Mouse (Mus musculus) urinary bladder, postnatal 10 days (tissue): ENCODE data around the gene Slc3a1.

Experiments used
- DNase-seq: peaks from one replicate; pipeline ENCODE4 v3.0.0; 2022; ENCODE audit warnings: low spot score

The Slc3a1 gene

DNA sequence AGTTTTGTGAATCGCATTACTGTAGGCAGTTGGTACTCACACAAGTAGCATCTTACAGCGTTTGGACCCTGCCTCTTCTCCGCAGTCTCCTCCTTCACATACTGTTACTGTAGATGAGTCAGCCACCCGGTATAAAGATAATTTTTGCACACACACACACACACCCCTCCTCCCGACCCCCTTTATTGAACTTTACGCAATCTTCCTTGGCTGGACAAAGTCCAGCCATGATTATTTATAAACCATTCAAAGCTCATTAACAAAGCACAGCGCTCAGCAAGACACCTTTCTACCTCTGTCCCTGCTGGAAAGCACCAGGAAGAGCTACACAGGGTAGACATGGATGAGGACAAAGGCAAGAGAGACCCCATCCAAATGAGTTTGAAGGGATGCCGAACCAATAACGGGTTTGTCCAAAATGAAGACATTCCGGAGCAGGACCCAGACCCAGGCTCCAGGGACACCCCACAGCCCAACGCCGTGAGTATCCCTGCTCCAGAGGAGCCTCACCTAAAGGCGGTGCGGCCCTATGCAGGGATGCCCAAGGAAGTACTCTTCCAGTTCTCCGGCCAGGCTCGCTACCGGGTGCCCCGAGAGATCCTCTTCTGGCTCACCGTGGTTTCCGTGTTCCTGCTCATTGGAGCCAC is at the start of gene Slc3a1:
Slc3a1 (plus strand) TSS at position 284 of the 647 bp plus-strand sequence.
- DNase-seq, result no peak

DNA sequence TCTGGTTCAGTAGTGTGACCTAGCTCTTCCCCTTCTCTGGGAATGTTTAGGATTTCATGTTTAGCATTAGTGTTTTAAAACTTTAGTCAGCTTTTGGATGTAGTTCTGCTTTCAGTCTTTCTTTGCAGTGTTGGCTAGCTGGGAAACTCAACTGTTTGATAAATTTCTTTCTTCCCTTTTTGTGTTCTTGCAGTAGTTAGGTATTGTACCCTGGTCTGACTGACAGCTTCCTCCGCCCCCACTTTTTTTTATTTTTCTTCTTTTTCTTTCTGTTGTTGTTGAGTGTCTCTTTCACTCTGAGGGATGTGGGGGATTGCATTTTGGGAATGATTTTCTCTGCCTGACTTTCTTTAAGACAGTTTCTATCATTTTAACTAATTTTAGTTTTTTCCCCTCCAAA is 46.5 kb upstream of the Slc3a1 start:
- DNase-seq, result no peak

DNA sequence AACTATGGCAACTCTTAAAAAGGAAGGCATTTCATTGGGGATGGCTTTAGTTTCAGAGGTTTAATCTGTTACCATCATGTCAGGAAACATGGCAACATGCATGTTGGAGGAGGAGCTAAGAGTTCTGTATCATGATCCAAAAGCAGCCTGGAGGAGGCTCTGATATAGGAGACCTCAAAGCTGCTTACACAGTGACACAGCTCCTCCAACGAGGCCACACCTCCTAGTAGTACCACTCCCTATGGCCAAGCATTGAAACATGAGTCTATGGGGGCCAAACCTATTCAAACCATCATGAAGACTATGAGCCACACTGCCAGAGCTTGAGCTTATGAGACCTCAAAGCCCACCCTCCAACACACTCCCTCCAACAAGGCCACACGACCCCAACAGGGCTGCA is 45.4 kb upstream of the Slc3a1 start:
- DNase-seq, result no peak

DNA sequence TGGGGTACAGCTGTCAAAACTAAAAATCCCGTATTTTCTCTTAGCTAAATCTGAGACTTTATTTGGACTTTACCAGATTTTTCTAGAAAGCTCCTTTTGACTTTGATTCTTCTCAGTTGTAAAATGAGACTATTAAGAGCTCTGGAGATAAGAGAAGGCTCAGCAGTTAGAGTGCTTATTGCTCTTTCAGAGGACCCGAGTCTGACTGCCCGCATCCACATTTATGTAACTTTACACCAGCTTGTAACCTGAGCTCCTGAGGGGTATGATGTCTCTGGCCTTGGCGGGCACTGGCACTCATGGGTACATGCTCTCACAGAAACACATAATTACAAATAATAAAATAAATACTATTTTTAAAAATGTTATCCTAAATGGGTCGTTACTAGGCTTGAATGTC is 41.8 kb upstream of the Slc3a1 start:
- no peak for DNase-seq

DNA sequence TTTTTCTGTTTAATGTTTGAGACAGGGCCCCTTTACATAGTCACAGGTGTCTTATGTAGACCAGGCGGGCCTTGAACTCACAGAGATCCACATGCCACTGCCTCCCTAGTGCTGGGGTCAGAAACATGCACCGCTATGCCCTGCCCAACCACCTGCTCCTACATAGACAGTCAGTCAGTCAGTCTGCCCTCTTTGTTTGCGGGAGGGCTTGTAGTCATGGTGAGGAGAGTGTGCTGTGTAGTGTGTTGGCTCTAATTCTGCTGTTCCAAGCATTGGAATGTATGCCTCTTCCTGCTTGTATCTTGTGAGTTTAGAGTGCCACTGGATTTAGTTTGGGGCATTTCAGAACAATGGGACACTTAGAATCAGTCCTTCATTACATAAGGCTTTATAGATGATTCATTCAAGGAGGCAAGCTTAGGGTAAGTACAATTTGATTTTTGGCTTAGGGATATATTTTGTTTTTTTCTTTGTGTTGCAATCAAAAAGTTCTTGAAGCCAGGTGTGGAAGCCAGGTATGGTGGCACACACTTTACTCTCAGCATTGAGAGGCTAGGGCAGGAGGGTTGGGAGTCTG is 40.3 kb upstream of the Slc3a1 start:
- no peak for DNase-seq

DNA sequence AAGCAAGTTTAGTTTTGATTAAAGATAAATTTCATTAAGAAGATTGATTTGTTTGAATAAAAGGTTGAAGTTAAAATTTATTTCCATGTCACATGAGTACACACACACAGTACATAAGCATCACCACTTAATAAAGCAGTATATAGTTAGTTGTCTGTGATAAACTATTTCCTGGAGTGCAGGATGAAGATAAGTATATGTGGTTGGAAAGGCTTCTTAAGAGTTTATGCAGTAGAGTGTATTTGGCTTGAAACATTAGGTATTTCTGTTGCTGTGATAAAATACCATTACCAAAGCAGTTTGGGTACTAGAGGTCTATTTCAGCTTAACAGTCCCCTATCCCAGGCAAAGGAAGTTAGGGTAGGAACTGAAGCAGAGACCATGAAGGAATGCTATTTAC is 39.7 kb upstream of the Slc3a1 start:
- no peak for DNase-seq

DNA sequence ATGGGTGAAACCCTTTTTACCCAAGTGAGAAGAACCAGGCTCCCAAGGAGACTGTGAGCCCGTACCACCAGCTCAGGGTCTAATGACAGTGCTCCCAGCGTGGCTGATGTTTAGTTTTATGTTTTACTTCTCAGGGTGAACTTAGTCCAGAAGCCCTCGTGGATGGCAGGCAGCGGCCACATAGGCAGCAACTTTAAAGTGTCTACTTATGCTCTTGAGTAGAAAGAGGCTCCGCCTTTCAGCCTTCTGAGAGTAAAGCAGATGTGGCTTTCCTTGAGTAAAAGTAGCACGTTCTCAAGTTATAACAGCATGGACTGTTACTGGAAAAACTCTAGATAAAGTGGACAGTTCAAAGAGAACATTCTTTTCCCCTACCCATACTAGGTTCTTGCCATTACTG is 32.3 kb upstream of the Slc3a1 start:
- no peak for DNase-seq

DNA sequence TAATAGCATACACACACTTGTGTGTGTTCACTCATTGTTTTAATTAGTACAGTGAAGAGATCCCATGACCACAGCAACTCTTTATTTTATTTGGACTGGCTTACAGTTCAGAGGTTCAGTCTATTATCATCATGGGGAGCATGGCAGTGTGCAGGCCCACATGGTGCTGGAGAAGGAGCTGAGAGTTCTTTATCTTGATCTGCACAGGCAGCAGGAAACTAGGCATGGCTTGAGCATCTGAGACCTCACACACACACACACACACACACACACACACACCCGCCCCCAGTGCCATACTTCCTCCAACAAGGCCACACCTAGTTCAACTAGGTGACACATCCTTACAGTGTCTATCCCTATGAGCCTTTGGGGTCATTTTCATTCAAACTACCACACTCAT is 30.5 kb upstream of the Slc3a1 start:
- no peak for DNase-seq

DNA sequence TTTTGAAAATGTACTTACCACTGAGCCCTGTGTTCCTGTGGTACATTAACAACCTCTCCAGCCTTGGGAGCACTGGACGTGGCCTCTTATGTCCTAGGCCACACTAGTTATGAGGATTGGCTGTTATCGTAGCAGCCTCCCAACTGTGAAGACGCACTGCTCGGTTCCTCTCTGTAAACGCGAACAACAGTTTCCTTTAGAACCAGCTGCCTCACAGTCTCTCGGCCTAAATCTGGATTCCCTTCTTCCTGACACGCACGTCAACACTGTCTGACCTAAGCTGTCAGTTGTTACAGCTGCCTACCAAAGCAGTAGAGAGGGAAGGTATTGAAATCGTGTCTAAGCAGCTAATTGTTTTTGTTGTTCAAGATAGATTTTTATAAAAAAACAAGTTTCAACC is 28.5 kb upstream of the Slc3a1 start:
- no peak for DNase-seq

DNA sequence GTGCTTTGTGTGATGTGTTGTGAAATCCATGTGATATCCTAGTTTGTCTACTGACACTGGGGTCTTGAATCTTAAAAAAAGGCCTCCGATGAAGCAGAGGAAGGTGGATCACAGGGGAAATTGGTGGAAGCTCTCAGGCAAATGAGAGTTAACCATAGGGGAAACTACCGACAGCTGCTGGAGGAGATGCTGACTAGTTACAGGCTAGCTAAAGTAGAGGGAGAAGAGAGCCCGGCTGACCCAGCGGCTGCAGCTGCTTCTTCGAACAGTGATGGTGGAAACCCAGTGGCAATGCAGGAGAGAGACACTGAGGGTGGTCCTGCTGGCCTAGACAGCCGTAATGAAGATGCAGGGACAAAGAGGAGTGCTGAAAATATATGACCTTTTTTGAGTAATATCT is 14.7 kb upstream of the Slc3a1 start:
- DNase-seq, result no peak

DNA sequence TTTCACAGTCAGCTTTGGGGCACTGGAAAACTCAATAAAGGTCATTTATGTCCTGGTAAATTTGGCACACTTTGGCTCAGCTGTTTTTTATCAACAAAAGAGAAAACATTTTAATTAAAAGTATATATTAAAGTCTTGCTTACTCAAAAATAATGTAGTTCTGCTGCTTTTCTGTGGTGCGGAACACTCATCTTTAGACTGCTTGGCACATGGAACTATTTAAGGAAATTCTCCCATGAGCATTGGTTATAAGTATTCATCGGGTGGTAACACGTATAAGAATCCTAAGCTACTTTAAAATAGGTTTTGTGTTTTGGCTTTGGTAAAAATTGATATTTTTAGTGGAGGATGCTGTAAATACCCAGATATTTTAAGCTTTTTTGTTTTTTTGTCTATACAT is 13.5 kb upstream of the Slc3a1 start:
- DNase-seq, result no peak

DNA sequence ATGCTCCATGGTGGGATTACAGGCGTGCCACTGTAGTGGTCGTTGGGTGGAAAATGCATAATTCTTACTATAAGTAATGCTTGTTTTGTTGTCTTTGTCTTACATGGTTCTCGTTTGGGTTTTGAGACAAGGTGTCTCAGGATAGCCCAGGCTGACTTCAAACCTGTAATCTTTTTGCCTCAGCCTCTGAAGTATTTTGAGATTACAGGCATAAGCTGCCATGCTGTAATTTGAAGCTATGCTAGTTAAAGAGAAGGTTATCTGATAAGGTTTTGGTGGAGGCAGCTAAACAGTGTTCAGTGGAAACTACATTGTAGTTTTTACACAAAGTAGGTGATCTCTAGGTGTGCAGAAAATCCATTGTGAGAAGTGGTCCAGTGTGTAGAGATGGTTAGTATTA is 9.8 kb upstream of the Slc3a1 start:
- no peak for DNase-seq

DNA sequence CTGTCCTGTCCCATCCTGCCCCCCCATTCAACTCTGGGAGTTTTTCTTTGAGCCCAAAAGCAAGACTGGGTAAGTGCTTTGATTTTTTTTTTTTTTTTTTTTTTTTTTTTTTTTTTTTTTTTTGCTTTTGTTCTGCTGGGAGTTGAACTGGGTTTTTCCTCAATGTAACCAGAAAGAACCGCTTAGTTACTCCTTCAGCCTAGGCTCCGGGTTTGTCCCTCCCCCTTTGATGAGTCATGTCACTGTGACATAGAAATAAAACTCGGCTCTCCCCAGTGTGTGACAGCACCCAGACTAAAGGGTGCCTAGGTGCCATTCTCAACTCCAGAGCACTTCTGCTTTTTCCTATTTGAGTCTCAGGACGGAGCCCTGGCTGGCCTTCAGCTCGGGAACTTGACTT is 9.4 kb upstream of the Slc3a1 start:
- no peak for DNase-seq

DNA sequence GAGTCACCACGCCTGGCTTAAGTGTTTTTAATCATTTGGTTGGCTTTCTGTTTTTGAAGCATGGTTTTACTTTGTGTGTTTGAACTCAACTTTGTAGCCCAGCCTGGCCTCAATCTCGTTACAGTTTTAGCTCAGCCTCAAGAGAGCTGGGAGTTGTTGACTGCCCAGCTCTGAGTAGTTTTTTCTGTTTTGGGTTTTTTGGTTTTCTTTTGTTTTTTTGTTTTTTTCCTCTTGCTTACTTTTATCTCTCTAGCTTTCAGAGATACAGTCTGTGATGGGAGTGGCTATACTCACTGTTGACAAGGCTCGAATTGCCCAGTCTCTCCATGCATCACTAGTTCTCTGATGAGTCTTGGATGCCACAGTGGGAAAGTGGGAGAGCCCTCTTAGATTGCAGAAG is 7.8 kb upstream of the Slc3a1 start:
- DNase-seq, result no peak

DNA sequence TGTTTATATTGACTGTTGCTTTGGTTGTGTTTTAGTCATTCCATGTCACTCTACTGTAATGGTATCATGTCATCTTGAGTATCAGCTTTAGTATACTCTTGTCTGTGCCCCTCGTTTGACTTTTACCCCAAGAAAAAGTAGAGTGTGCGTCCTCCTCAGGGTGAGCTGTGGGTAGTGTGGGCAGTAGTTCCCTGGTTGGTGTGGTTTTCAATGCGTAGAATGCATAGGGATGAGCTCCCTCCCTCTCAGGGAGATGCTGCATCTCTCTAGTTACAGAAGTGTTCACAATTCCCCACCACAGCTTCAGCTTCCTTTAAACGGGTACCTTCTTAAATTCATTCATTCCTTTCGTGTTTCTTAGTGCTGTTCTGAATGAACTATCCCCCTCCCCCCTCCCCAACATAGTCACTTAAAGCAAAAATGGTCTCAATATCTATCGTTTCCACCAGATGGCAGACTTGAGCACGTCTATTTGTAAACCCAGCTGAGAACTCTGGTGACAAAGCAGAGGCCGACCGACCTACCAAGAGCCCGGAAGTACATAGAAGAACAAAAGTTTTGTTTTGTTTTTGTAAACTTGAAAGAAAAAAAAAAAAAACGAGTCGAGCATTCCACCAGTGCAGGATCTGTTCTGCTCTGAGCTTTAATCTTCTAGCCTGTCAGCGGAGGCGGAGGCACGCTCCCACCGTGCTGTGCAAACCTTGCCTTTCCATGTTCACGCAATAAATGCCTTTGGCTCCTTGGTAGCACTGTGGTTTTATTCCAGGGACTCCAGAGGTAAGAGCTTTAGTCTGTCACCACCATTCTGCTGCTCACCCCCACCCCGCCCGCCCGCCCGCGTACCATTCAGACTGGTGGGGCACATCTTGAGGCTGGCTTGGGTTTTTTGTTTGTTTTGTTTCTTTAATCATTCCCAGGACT is 4.7 kb upstream of the Slc3a1 start:
- DNase-seq, result no peak

DNA sequence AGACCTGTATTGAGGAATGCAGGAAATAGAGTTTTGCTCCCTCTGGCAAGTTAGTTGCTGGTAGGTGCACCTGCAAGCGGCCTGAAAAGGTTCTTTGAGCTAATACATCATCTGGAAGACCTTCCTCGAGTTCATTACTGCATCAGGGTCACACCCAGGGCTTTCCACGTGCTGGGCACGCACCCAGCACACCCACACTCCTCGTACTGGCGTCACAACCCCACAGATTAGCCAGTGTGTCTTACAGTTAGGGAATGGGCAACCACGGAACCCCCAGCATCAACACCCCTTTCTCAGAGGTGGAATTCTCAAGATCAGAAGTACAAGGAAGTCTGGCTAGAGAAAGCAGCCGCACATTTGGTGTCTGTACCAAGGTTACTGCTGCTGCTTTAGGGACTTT is 3.9 kb upstream of the Slc3a1 start:
- no peak for DNase-seq

DNA sequence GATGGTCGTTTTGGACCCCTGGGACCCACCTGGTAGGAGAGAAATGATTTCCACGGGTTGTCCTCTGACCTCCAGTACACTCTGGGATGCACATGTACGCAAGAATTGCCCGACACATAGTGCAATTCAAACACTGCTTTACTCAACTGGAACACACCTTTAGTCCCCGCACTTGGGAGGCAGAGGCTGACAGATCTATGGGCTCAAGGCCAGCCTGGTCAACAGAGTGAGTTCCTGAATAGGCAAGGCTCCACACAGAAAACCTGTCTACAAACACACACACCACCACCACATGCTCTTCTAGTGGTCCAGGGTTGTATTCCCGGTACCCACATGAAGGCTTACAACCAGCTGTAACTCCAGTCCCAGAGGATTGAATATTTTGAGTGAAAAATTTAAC is 3.0 kb upstream of the Slc3a1 start:
- DNase-seq, result no peak

DNA sequence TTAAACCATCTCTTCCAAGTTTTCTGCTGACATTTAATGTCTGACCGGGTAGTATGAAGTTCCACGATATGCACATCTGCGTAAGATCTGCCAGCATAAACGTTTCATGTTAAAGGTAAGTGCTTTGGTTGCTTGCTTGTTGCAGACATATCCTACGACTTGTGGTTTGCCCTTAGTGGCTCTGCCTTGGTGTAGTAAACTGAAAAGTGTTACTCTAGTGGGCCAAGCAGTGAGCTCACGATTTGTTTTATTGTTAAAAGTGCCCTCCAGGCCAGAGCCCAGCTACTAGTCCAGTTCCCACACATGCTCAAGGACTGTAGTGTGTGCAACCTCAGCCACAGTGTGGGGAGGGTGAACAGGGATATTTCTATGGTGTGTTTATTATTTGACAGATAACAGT is 1.7 kb upstream of the Slc3a1 start:
- DNase-seq, result no peak

DNA sequence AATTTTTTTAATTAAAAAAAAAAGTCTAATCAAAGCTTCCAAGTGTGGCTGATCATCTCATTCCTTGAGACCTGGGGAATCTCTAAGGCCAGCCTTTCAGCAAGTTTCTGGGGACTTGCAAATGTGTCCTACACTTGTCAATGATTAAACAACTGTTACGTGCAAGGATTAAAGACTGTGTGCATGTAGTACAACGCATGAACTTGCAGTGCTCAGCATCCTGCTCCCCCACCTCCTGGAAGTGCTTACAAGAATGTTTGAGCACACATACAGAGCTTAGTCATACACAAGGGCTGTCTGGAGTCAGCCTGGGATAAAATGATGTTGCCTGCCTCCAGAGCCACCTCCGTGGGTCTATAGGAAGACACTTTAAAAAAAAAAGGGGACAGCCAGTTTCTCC is 929 bp upstream of the Slc3a1 start:
- DNase-seq, result no peak

DNA sequence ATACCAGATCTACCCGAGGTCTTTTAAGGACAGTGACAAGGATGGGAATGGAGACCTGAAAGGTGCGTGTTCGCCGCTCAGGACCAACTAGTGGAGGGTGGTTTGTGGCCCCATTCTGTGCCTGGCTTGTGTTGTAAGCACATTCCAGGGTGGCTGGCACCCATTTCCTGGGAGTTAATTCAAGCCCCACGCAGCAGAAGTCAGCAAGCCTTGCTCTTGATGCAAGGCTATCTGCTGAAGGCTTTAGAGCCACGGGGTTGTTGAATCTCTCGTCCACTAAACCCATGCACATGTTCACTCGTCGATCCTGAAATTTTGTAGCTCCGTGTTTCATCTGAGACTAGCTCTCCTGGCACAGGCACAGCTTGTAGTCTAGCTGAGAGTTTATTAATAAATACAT is 621 bp downstream of the Slc3a1 start:
- DNase-seq, result no peak

DNA sequence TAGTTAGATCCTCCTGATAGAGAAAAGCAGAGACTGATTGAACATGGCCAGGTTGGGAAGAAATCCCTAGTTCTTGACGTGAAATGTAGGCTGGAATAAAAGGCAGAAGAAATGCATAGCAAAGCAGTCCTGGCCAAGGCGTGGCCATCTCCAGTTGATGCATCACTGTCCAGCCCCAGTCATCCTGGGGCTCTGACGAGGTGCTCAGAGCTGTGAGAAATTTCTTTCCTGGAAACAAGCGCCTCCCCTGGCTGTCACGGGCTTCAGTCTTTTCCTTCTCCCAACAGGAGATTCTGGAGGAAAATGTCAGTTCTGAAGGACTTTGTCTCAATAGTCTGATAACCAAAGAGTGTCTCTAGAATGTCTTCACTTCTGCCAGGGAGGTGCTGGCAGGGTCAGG is 2.5 kb downstream of the Slc3a1 start:
- DNase-seq, result no peak

DNA sequence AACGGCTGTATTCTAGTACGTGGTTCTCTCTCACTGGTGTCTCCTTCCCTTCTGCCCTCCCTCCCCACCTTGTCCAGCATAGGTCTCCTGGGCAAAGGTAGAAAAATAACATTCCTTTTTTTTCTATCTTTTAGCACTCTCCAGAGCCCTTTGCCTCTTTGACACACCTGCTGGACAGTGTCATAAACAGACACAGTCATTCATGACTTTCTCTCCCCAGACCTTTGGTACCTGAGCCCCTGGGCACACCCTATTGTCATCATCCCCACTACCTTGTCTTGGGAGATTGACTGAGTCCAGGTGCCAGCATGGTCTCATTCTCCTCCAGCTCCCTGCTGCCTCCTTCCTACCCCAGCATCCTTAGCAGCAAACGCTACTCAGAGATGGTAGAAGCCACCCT is 4.9 kb downstream of the Slc3a1 start:
- DNase-seq, result no peak

DNA sequence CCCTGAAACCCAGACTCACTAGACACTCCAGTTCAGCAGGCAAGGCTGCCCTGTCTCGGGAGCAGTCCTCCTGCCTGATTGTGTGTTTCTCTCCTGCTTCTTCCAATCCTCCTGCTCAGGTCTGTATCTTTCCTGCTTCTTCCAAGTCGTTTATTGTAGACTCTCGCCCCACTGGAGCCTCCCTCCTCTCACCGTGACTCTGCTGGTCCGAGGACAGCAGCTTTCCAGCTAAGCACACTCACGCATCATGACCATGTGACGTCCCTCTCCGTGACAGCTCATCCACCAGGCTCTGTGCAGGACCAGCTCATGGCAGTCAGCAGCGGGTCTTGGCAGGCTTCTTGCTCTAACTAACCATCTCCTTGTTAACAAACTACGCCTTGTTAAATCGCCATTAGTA is 5.9 kb downstream of the Slc3a1 start:
- DNase-seq, result no peak
